Mouse (Mus musculus) embryonic fibroblast, embryonic 13.5 days (primary cell): ENCODE measurements around the gene Casp3.

Experiments used
- CTCF ChIP-seq: IDR thresholded peaks from 2 replicates; pipeline ENCODE4 v1.5.1; 2011; ENCODE audit warnings: mild to moderate bottlenecking, control low read depth, low read length, moderate library complexity, borderline replicate concordance; ENCODE audit not compliant: insufficient read depth
- POLR2A ChIP-seq: IDR thresholded peaks from 2 replicates; pipeline ENCODE4 v1.6.1; 2011; ENCODE audit warnings: low read depth, mild to moderate bottlenecking, control low read depth, low read length, moderate library complexity

GRCm38 (mm10) chr8:46622446-46623270 lies 5.6 kb downstream of the Casp3 start:
- TF ChIP-seq CTCF, result no peak
- TF ChIP-seq POLR2A, result no peak
